Mouse (Mus musculus) right cerebral cortex, adult 18-20 months (tissue): Measurements from ENCODE around the gene Kctd17.
A peak's percentile ranks its signal among the peaks of the same experiment; 100 is the strongest.

ENCODE experiments used
- DNase-seq: peaks from one replicate; pipeline ENCODE4 v3.0.0; 2022; ENCODE audit warnings: mixed read lengths

Gene Kctd17

GRCm38 (mm10) chr15:78416937-78417336 is 11.4 kb upstream of the Kctd17 start:
- no peak for DNase-seq

GRCm38 (mm10) chr15:78420395-78420794 is 8.0 kb upstream of the Kctd17 start:
- DNase-seq: no peak

DNA sequence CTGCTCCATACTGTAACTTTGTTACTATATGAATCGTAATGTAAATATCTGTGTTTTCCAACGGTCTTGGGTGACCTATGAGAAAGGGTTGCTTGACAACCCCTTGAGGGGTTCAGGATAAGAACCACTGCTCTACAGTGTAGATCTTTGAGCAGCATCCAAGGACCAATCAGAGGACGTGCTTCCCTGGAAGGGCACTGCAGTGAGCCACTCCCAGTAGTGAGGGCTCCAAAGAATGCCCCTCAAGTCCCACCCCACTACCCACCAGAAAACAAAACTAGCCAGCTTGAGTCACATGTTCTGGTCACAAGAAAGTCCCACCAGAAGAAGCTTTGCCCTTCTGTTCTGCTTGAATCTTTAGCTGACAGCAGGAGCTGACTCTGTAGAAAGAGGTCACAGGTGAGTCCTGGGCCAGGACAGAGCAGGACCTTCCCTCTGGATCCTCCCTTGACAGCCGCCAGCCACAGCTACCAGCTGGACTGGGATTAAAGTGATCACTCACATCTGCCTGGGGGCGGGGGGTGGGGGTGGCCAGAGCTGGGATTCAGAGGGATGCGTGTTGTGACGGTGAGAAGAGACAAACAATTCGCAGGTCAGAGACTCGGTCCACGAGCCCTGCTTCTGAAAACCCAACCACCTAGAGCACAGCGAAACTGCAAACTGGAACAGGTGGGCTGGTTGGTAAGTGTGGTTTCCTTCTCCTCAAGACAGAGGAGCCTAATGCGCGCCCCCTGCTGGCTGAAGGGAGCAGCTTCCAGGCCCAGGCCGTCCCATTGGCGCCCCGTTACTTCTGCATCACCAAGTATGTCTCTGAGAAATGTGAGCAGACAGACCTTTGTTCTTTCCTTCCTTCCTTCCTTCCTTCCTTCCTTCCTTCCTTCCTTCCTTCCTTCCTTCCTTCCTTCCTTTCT is 6.1 kb upstream of the Kctd17 start:
- peak; percentile 87 for DNase-seq

GRCm38 (mm10) chr15:78424507-78424906 is 3.9 kb upstream of the Kctd17 start:
- DNase-seq: no peak

GRCm38 (mm10) chr15:78425230-78425629 is 3.1 kb upstream of the Kctd17 start:
- no peak for DNase-seq

DNA sequence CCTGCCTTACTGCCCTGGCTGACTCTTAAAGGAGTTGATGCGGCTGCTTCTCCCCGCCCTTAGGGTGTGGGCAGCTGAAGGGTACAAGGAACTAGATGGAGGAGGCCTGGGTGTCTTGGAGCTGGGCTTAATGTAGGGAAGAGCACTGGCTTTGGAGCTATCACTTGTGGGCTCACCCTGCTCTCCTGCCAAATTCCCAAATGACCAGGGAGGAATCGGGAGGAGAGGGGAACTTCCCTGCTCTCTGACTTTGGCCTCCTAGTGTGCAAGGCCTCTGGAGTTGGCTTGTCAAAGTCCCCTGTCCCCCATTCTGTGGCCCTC is 735 bp downstream of the Kctd17 start:
- no peak for DNase-seq

GRCm38 (mm10) chr15:78429871-78430622 is 1.7 kb downstream of the Kctd17 start:
- DNase-seq: no peak

GRCm38 (mm10) chr15:78430874-78431273 is 2.5 kb downstream of the Kctd17 start:
- DNase-seq: no peak

GRCm38 (mm10) chr15:78431541-78432121 is 3.3 kb downstream of the Kctd17 start:
- no peak for DNase-seq

DNA sequence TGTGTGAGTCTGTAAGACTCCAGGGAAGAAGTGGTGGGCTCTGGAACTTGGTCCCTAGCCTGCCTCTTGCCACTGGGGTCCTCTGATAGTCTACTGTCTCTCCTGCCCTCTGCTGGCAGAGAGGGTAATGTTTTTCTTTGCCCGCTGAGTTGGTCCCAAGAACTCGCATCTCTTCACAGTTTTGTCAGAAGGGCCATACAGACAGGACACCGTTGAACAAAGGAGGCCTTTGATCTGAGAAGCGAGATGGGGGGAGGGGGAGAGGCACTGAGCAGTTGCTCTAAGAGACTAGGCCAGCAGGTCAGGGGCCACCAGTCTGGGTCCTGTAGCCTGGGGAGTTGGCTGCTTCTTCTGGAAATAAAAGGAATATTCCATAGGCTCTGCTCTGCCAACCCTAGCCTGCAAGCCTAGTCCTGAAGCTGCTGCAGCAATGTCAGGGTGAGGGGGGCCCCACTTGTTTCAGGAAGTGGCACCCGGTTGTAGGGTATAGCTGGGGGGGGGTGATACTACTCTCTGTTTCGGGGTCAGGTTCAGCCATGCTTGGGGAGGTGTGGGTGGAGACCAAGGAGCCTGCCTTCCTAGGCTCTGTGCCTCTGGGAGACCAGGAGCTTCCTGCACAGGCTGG is 6.6 kb downstream of the Kctd17 start:
- DNase-seq: no peak

DNA sequence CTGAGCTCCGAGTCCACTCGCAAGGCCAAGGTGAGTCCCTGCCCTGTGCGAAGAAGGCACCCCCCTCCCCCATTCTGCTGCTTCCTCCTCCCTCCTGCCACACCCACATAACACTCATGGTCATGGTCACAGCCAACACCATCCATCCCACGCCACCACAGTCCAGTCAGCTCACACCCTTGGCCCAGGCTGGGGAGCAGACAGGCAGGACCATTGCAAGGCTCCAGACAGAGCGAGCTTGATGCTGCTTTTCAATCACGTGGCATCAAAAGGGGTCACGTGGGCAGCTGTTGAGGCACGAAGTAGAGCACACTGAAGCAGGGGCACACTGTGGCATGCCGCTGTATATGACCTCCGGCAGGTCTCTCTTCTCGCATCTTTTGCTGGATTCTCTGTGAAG is 7.3 kb downstream of the Kctd17 start:
- DNase-seq: no peak

GRCm38 (mm10) chr15:78436380-78437192 is 8.2 kb downstream of the Kctd17 start:
- DNase-seq: peak; percentile 95

- DNase-seq: peak; percentile 84
These were observed 9.1 kb downstream of the Kctd17 start for GRCm38 (mm10) chr15:78437237-78438017.

GRCm38 (mm10) chr15:78438018-78438394 is 9.6 kb downstream of the Kctd17 start:
- no peak for DNase-seq

GRCm38 (mm10) chr15:78438505-78438904 is 10.1 kb downstream of the Kctd17 start:
- DNase-seq: no peak

DNA sequence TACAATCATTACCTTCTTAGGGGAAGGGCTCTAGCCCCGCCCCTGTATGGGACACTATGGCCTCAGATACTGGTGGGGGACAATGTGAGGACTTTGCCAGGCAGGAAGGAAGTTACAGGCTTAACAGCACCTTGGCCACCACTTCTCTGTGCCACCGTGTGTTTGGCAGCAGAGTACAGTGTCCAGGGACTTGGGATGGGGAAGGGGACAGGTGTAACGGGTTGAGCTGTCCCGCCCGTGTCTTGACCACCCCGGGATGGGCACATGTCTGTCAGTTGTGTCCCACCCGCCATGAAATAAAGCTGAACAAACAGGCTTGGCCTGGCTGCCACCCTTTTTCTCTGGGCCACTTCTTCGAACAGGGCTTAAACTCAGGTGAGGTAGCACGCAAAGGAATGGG is 10.6 kb downstream of the Kctd17 start:
- DNase-seq: no peak

DNA sequence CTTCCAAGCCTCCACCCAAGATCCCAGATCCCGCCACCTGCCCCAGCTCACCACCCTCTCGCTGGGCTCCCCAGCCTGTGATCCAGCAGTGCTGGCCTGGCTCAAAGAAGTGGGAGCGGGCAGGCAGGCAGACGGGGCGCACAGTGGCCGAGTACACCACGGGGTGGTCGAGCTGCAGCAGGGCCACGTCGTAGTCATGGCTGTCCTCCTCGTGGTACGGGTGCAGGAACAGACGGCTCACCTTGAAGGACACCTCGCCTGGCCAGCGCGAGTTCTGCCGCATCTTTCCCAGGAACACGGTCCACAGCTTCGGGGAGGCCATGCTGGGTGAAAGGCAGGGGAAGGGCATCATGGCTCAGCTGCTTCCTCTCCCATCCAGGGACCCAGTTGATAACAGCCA is 13.9 kb downstream of the Kctd17 start:
- no peak for DNase-seq

GRCm38 (mm10) chr15:78443857-78444256 is 15.5 kb downstream of the Kctd17 start:
- DNase-seq: no peak

GRCm38 (mm10) chr15:78447121-78447520 is 18.8 kb downstream of the Kctd17 start:
- DNase-seq: no peak

DNA sequence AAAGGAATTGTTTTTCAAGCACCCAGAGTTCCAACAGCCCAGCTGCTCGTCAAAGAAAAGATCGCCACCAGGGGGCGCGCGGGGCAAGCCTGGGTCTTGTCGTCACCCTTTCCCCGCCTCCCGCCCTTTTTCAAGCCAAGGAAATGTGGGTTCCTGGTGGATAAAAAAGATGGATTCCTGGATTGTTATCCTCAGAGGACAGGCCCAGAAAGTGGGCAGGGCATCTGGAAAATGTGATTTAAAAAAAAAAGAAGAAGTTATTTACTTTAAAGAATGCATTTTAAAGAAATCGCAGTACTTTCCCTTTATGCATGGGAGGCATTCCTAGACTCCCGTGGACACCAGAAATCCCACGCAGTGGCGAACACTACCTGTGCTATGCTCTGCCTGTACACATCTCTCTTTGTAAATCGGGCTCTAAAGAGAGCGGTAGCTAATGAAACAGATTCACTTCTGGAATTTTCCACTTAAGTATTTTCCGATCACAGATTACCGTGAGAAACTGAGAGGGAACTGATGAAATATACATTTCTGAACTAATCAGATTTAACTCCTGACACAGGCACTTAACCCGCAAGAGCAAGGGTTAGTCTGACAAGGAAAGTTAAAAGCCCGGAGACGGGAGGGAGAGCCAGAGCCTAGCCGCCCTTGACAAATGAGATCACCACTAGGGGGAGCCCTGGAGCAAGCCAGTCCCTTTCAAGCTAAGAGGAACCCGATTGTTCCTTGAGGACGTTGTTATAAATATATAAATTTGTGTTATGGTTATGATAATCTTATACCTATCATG is 19.6 kb downstream of the Kctd17 start:
- DNase-seq: peak; percentile 92

- DNase-seq: no peak
These were observed 20.8 kb downstream of the Kctd17 start for GRCm38 (mm10) chr15:78449131-78449530.
